Mouse (Mus musculus) brain, embryonic 14.5 days (tissue): ENCODE measurements around the gene Trim17. TPM values are rescaled to one million over a fixed set of nuclear protein-coding genes. Genes with fewer than 3 reads are reported as not detected.

Source experiments
- DNase-seq: peaks from one replicate; pipeline ENCODE4 v3.0.0-alpha.2; 2011; ENCODE audit warnings: low read depth
- CTCF ChIP-seq: fragments of 200-500 bp; IDR thresholded peaks from 2 replicates; pipeline ENCODE4 v1.5.1; 2012; ENCODE audit warnings: inconsistent platforms, mild to moderate bottlenecking, moderate library complexity, borderline replicate concordance; ENCODE audit not compliant: insufficient read depth, insufficient read length; ENCODE audit errors: extremely low read depth
- POLR2A ChIP-seq: fragments of 200-500 bp; IDR thresholded peaks from 2 replicates; pipeline ENCODE4 v1.6.1; 2012; ENCODE audit warnings: mild to moderate bottlenecking, inconsistent platforms, borderline replicate concordance; ENCODE audit not compliant: poor library complexity, insufficient read depth, insufficient read length, severe bottlenecking; ENCODE audit errors: extremely low read depth
- polyA plus RNA-seq: library from polyadenylated mRNA; depleted of rRNA; stranded (reverse); fragments of >200 nt; gene quantifications from 2 replicates; pipeline ENCODE4 v1.2.3, GENCODE M21; 2012; rRNA removed

Gene Trim17
- polyA plus RNA-seq, 1 experiment: 2.2 TPM

DNA sequence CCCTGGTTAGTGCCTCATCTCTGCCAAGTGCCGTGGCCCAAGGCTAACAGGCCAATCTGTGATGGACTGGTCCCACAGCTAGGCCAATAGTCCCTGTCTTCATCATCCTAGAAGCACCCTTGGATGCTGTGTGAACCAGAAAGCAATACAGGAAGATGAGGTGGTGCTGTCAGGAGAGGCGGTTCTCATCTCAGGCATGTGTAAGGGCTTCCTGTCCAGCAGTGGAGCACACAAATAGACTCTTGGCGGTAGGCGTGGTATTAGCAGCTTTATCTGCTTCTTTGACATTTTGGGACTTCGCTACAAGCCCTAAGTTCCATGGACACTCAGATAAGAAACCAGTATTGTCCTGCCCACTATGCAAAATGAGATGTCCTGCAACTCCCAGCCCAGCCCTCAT is 43.1 kb downstream of the Trim17 start:
- DNase-seq: no peak
- no peak for TF ChIP-seq CTCF
- TF ChIP-seq POLR2A: no peak

DNA sequence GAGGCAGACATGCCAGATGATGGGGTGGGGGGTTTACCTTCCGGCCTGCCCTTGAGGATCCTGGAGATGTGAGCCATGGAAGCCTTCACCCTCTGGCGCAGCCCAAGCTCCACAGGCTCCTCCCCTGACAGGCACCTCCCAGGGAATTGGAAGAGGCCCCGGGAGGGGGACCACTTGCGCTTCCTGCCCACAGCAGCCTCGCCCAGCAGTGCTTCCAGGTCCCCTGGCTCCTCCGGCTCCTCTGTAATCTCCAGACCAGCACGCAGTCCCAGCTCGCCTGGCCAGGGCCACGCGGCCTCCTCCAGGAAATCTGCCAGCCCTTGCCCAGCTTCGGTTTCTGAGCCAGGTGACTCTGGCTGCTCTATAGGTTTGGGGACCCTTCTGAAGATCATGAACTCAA is 44.7 kb downstream of the Trim17 start:
- no peak for DNase-seq
- TF ChIP-seq POLR2A: no peak
- no peak for TF ChIP-seq CTCF

DNA sequence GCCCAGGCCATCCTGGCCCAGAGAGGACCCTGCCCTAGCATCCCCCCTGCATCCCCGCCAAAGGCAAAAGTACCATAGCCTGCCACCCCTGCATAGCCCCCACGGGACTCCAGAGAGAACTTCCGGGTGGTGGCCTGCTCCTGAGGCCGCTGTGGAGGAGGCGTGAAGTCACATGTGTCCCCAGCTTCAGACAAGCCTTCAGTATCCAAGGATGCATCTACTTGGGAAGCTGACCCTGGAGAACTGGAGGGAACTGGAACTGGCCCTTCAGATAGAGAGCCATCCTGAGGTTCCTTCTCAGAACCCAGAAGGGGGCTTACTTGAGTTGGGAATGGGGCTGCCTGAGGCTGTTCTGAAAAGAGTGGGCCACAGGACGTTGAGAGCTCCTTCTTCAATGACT is 45.3 kb downstream of the Trim17 start:
- no peak for TF ChIP-seq CTCF
- TF ChIP-seq POLR2A: no peak
- DNase-seq: no peak

DNA sequence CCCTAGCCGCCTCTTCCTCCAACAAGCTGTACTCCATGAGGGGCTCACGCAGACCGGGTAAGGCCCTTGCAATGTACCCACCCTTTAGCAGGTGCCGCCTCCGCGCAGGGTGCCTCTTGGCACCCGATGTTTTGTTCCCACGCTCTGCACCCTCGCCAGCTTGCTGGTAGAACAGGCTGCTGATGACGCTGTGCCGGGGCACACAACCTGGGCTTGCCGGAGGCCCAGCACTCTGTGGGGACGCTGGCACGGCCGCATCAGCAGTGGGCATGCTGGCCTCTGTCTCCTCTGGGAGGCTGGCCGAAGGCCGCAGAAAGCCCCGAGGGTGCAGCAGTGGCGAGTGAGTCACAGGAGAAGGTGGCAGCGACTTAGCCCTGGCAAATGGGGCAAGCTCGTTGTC is 46.1 kb downstream of the Trim17 start:
- TF ChIP-seq CTCF (no peak), POLR2A (no peak)
- no peak for DNase-seq

DNA sequence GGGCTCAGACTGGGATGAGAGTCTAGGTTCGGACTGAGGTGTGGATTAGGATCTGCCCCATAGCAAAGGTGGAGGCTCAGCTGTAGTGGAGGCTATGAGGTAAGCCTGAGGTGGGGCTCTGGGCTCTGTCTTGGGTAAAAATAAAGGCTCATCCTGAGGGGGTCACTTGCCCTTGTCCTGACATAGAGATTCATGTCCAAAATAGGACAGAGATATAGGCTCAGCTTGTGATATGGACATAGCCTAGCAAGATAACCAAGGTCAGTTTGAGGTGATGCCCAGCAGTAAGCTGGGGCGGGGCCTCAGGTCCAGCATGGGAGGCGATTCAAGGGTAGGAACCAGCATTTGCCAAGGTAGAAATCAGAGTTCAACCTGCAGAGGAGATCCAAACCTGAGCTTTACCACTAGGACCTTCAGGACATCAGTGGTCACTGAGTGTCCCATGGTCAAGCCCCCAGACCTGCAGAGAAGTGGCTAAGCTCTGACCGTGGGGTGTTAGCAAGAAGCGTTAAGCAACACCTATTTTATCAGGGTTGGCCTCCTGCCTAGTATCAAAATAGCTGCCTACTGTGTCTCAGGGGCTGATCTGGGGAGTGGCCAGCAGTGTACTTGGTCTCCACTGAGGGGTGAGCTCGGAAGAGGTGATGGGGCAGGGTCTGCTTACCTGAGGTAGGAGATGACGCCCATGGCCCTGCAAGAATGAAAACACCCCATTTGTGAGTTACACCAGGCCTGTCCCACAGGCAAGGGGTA is 48.0 kb downstream of the Trim17 start:
- no peak for DNase-seq
- TF ChIP-seq CTCF: no peak
- TF ChIP-seq POLR2A: no peak

DNA sequence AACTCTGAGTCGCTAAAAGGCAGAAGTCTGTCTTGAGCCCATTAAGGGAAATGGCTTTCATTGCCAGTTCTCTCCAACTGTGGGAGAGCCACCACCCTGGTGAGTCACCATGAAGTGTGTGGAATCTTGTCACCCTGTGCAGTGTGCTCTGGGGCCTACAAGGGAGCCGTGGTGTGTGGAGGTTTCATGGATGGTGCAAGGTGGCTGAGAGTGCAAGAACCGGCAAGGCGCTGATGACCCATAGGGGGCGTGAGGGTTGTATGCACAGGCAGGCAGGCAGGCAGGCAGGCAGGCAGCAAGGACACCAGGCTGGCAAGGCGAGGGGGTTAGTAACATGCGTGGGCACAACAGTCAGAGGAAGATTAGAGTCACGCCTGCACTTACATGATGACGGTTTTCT is 60.6 kb downstream of the Trim17 start:
- no peak for TF ChIP-seq POLR2A
- TF ChIP-seq CTCF: peak; percentile 54; the same call in 1 of the 2 replicates
- peak; percentile 20 for DNase-seq

Other genes starting within 250 kb of the Trim17 start
- gene Olfr318, start 230.7 kb upstream of the Trim17 start, polyA plus RNA-seq: not detected in 2 replicates
- gene Olfr317, start 215.5 kb upstream of the Trim17 start, polyA plus RNA-seq: 0.20 and 0.27 TPM in 2 replicates
- not detected in 2 replicates for gene Olfr316, start 202.0 kb upstream of the Trim17 start, polyA plus RNA-seq
- not detected in 2 replicates for gene Olfr315, start 181.5 kb upstream of the Trim17 start, polyA plus RNA-seq
- gene Olfr314, start 171.7 kb upstream of the Trim17 start, polyA plus RNA-seq: not detected in 2 replicates
- gene Fam183b, start 152.7 kb upstream of the Trim17 start, polyA plus RNA-seq: 1.1 and 2.4 TPM in 2 replicates
- not detected in 2 replicates for gene Olfr313, start 139.7 kb upstream of the Trim17 start, polyA plus RNA-seq
- not detected in 2 replicates for gene Olfr312, start 125.4 kb upstream of the Trim17 start, polyA plus RNA-seq
- 0.06 TPM in 1 of 2 replicates, not detected in the other for gene Olfr311, start 115.4 kb upstream of the Trim17 start, polyA plus RNA-seq
- 22.2 and 28.2 TPM in 2 replicates for gene Gm12258, start 107.5 kb upstream of the Trim17 start, polyA plus RNA-seq
- gene 2810021J22Rik, start 87.5 kb upstream of the Trim17 start, polyA plus RNA-seq: 8.7 and 10.0 TPM in 2 replicates
- gene Zfp39, start 50.5 kb upstream of the Trim17 start, polyA plus RNA-seq: 4.2 and 6.0 TPM in 2 replicates
- gene Btnl10, start 36.8 kb upstream of the Trim17 start, polyA plus RNA-seq: 0.01 and 0.04 TPM in 2 replicates
- gene Rnf187, start 15.8 kb upstream of the Trim17 start, polyA plus RNA-seq: 664 and 715 TPM in 2 replicates
- 726 and 1,077 TPM in 2 replicates for gene Hist3h2ba, start 5.8 kb upstream of the Trim17 start, polyA plus RNA-seq
- 120 and 164 TPM in 2 replicates for gene Hist3h2a, start within 50 bp of the Trim17 start, polyA plus RNA-seq
- gene Trim11, start 23.4 kb downstream of the Trim17 start, polyA plus RNA-seq: 25.8 and 30.6 TPM in 2 replicates
- gene Obscn, start 181.7 kb downstream of the Trim17 start, polyA plus RNA-seq: 0.77 and 1.4 TPM in 2 replicates
- 7.8 and 8.5 TPM in 2 replicates for gene Iba57, start 209.1 kb downstream of the Trim17 start, polyA plus RNA-seq
- 0.87 and 1.1 TPM in 2 replicates for gene Gjc2, start 228.5 kb downstream of the Trim17 start, polyA plus RNA-seq
- 145 and 172 TPM in 2 replicates for gene Guk1, start 237.5 kb downstream of the Trim17 start, polyA plus RNA-seq
- gene Mrpl55, start 247.8 kb downstream of the Trim17 start, polyA plus RNA-seq: 45.5 and 58.2 TPM in 2 replicates